Mouse (Mus musculus) left cerebral cortex, adult 2 months (tissue): ENCODE measurements around the gene Nudt1. TPM values are rescaled to one million over a fixed set of nuclear protein-coding genes. Genes with fewer than 3 reads are reported as not detected.
A peak's percentile ranks its signal among the peaks of the same experiment; 100 is the strongest.

Source experiments
- DNase-seq, 2 experiments: peaks; one replicate each; pipeline ENCODE4 v3.0.0; 2021 to 2022; ENCODE audit warnings: low spot score in 2 of 2, mixed read lengths in 1 of 2; ENCODE audit errors: extremely low spot score in 1 of 2
- H3K27ac ChIP-seq: fragments of 200-600 bp; 2 replicates; pipeline ENCODE4 v1.8.1; 2022
- H3K4me3 ChIP-seq: fragments of 200-600 bp; 2 replicates; pipeline ENCODE4 v1.8.1; 2022
- CTCF ChIP-seq: fragments of 200-600 bp; IDR thresholded peaks from 2 replicates; pipeline ENCODE4 v1.8.1; 2022; ENCODE audit warnings: antibody characterized with exemption, mild to moderate bottlenecking, moderate library complexity
- intact Hi-C: fragments of 180-260 bp; cut with DNase I; formaldehyde crosslinking; loops from one replicate; pipeline ENCODE4 v1.15.1; 2025
- long read RNA-seq, 2 experiments: library from polyadenylated mRNA; stranded (forward); transcript quantifications; one replicate each; pipeline ENCODE4 v2.0.0; 2021; ENCODE audit warnings: borderline mapping rate in 2 of 2
- total RNA-seq, 2 experiments: library from RNA; stranded (reverse); gene quantifications; 2 replicates each; pipeline ENCODE4 v1.2.3; 2021

Nudt1 gene
- total RNA-seq, result 1 to 10 TPM; 4.6 to 6.8 TPM
- long read RNA-seq, experiment 1, partial matches to known transcripts, result 0 of 1 reads
- long read RNA-seq, experiment 1, other reads (novel, unspliced or antisense), result 1 of 1 reads
- long read RNA-seq, experiment 2, partial matches to known transcripts, result 0 of 3 reads
- long read RNA-seq, experiment 2, other reads (novel, unspliced or antisense), result 1 of 3 reads

DNA sequence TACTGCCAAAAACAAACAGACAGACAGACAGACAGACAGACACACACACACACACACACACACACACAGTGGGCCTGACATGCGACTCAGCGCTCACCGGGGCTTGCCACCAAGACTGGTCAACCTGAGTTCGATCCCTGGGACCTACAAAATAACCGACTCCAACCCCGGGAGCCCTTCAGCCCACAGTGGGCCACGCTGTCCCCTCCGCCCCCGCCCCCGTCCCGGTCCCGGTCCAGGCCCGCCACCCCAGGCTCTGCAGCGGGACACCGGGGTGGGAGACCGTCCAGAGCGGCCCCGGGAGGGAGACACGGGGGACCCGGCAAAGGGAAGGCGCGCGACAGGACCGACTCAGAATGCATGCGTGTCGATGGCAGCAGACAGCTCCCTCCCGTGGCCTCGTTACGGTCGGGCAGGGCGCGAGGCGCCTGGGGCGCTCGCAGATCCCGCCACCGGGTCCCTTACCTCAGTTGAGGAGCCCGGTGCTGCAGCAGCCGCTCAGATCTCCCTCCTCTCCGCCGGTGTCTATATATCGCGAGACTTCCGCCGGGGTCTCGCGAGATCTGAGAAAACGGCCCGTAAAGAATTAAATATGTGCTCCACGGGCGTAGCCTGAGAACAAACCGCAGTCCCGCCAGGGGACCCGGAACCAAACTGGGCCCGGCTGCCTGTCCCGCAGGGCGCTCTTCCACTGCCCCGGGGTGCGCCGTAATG lies at the start of gene Nudt1, which contains the start of gene Mad1l1:
TSS of gene Nudt1 (plus strand) at position 615 of the 714 bp plus-strand sequence.
TSS of gene Mad1l1 (minus strand) at position 511 of the 714 bp plus-strand sequence.
- Histone ChIP-seq H3K27ac (peak within 1 kb of the TSS; percentile 45), H3K4me3 (peak within 1 kb of the TSS; percentile 65)
- peak; percentile 90 for DNase-seq
- TF ChIP-seq CTCF, result peak; percentile 16; the same call in 1 of the 2 replicates
- intact Hi-C loops, result no loop called here

DNA sequence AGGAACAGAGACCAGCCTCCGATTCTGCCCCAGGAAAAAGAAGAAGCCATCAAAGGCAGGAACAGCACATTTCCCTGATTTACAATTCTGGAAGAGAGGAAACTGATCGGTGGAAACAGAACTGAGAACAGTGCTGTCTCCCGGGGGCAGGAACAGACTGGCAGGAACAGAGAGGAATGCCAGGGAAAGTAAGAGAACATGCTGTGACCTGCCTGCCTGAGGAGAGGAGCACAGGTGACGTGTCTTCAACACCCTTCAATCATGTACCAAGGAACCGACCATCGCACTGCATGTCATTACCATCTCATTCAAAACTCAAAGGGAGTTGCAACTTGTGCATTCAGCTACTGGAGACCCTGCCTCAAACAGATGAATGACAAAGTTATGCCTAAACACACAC lies 44.7 kb upstream of the Nudt1 start:
- H3K27ac ChIP-seq, result no peak overlapping the region
- no peak overlapping the region for H3K4me3 ChIP-seq
- TF ChIP-seq CTCF, result no peak
- DNase-seq, result no peak
- intact Hi-C loops, result no loop called here

DNA sequence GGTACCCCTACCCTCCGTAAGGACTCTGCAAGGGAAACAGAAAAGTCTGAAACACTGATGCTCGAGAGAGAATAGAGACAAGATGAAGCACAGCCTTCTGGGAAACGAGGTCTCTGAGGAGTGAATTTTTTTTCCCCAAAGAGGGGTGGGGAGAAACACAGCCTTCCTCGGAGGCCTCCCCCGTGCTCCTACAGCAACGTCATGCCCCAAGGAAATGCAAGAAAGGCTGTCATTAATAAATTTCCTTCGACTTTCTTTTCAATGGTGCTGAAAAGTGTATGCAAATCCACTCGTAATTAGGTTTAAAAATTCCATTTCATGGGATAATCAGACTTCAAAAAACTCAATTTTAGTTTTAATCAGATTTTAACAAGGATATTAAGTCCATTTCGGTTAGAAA lies 41.3 kb upstream of the Nudt1 start:
- intact Hi-C loops, result no loop called here
- no peak for TF ChIP-seq CTCF
- no peak overlapping the region for H3K4me3 ChIP-seq
- DNase-seq, result no peak
- no peak overlapping the region for H3K27ac ChIP-seq

DNA sequence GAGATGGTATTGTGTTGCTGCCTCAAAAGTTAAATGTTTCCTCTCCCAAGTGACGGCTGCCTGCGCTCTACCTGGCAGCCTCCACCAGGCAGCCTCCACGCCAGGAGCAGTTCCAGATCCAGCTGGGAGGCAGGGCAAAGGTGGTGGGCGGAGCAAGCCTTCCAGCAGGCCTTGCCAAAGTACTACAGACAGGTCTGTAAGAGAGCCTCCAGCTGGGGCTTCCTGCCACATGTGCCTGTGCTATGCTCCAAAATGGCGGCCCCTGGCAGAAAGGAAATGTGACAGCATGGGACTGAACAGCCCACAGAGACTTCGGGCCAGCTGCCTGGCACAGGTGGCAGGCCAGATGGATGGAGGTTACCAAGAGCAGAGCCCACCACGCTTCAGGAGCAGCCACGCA lies 39.1 kb upstream of the Nudt1 start:
- no peak overlapping the region for H3K4me3 ChIP-seq
- intact Hi-C loops, result no loop called here
- no peak for TF ChIP-seq CTCF
- no peak overlapping the region for H3K27ac ChIP-seq
- peak in 1 of 2 experiments; percentile 30 for DNase-seq

DNA sequence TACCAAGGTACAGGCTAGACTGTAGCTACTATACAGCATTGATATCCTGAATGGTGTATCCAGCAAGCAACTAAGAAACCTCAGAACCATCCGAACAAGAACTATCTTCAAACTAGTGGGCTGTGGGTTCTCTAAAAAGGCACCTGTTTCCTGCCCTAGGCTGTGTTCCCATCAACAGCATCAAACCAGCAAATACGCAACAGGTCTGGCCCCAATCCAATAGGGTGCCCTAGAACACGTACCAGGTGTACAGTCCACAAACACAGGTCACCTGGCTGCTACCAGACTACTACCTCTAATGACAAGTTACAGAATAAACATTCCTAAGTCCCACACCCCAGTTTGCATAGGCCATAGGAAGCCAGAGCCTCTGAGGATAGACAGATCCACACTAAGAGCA lies 38.6 kb upstream of the Nudt1 start:
- Histone ChIP-seq H3K4me3 (no peak overlapping the region), H3K27ac (no peak overlapping the region)
- no peak for DNase-seq
- intact Hi-C loops, result no loop called here
- no peak for TF ChIP-seq CTCF

DNA sequence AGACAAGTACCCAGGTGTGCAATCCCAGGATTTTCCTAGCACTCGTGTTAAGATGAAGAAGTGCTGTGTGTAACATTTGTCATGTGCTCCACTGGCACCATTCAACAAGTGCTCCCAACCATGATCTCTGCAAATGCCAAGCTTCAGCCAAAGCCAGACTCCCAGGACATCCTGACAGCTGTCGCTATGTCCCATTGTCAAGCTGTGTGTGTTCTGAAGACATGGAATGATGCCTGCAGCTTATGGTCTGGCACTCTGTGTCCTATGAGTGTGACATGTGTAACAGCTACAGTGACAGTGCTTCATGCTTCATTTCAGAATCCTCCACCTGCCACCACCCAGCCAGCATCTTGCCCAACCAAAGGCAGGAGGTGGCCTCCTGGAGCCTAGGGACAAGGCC lies 37.4 kb upstream of the Nudt1 start:
- no peak for TF ChIP-seq CTCF
- H3K4me3 ChIP-seq, result no peak overlapping the region
- intact Hi-C loops, result no loop called here
- no peak overlapping the region for H3K27ac ChIP-seq
- no peak for DNase-seq

DNA sequence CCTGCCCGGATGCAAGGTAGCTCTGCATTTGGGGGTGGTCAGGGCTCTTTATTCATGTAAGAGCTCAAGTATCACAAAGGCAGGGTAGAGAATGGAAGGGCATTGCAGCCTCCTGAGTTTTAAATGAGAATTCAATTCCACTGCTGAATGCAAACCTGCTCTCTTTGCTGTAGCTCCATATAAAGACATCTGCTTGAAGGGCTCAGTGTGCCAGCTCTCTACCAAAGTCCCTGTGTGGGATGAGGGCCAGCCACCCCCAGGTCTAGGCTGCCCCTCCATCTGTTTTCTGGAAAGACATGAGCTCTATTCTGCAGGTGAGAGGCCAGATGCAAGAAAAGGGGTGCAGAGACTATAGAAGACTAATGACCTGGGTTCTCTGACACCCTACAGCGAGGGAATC lies 36.7 kb upstream of the Nudt1 start:
- intact Hi-C loops, result no loop called here
- DNase-seq, result no peak
- Histone ChIP-seq H3K4me3 (no peak overlapping the region), H3K27ac (no peak overlapping the region)
- no peak for TF ChIP-seq CTCF

DNA sequence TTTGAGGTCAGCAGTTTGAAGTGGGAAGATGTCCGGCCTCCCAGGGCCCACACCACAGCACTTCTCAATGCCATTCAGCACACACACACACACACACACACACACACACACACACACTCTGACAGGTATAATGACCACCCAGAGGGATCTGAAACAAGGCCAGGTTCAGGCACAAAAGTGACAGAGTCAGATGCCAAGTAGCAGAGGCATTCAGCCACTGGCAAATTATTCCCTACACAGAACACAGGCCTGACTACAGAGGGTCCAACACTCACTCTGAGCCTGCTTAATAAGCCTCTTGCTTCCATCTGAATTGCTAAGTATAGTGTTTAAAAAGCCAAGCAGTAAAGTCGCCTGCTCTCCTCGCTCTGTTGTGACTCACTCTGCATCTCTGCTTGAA lies 33.2 kb upstream of the Nudt1 start:
- H3K27ac ChIP-seq, result no peak overlapping the region
- no peak overlapping the region for H3K4me3 ChIP-seq
- intact Hi-C loops, result no loop called here
- no peak for TF ChIP-seq CTCF
- no peak for DNase-seq

DNA sequence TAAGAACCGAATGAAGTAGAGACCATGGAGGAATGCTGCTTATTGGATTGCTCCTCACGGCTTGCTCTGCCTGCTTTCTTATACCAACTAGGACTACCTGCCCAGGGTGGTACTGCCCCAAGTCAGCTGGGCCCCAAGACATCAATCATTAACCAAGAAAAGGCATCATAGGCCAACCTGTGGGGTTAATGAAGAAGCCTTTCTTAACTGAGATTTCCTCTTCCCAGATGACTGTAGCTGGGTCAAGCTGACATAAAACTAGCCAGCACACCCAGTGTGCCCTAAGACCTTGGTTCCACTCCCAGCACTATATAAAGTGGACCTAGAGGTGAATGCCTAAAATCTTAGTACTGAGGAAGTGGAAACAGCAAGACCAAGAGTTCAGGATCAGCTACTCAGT lies 32.3 kb upstream of the Nudt1 start:
- no peak for TF ChIP-seq CTCF
- no peak overlapping the region for H3K4me3 ChIP-seq
- H3K27ac ChIP-seq, result no peak overlapping the region
- intact Hi-C loops, result no loop called here
- DNase-seq, result no peak

DNA sequence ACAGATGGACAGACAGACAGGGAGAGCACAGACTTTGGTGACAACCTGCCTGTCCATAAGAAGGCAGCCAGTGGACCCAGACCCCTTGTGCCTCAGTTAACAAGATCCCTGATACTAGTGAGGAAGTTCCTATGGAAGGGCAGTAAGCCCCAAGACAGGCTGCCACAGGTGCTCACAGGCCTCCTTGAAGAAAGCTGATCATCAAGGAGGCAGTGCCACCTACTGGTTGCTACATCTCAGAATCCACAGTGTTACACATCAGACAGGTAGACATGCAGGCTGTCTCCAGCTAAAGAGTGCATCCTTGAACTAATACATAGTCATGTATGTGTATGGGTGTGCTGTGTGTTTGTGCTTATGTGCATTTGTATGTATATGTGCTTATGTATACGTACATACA lies 29.3 kb upstream of the Nudt1 start:
- H3K27ac ChIP-seq, result no peak overlapping the region
- peak; percentile 85 for TF ChIP-seq CTCF
- peak; percentile 55 to 61 for DNase-seq
- intact Hi-C loops, result loop anchor here (1.0 to 2.0 kb wide), 3 partner anchors 95 to 453 kb away; partner anchors contain the start of gene Elfn1
- no peak overlapping the region for H3K4me3 ChIP-seq

DNA sequence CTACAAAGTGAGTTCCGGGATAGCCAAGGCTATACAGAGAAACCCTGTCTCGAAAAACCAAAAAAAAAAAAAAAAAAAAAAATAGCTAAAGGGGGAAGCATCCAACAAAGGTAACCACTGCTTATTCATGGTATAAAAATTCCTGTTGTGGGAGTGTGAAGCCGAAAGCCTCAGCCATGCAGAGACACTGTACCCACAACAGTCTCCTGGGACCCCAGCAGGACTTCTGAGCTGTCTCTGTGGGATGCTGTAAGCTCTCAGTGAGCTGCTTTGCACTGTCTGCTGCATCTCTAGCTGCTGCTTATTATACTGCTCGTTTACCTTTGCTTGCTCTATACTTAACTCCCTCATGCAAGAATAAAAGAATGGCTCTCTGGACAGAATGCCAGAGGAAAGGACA lies 23.2 kb upstream of the Nudt1 start:
- Histone ChIP-seq H3K27ac (no peak overlapping the region), H3K4me3 (no peak overlapping the region)
- intact Hi-C loops, result no loop called here
- no peak for DNase-seq
- no peak for TF ChIP-seq CTCF

DNA sequence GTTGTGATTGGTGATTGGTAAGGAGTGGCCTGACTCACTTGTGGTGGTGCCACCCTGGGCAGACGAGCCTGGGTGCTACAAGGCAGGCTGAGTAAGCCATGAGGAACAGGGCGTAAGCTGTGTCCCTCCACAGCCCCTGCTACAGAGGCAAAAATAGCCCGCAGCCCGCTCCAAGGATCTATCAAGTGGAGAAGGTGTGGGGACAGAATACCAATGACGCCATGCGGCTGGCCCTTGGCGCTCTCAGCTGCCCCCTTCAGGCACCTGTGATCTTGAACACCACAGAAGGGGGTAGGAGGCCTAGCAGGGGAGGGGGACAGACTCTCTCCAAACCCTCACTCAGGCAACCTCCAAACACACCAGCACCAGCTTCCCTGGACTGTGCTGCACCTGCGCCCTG lies 15.4 kb upstream of the Nudt1 start:
- intact Hi-C loops, result no loop called here
- Histone ChIP-seq H3K4me3 (no peak overlapping the region), H3K27ac (no peak overlapping the region)
- DNase-seq, result peak in 1 of 2 experiments; percentile 19
- peak; percentile 7; the same call in 1 of the 2 replicates for TF ChIP-seq CTCF

DNA sequence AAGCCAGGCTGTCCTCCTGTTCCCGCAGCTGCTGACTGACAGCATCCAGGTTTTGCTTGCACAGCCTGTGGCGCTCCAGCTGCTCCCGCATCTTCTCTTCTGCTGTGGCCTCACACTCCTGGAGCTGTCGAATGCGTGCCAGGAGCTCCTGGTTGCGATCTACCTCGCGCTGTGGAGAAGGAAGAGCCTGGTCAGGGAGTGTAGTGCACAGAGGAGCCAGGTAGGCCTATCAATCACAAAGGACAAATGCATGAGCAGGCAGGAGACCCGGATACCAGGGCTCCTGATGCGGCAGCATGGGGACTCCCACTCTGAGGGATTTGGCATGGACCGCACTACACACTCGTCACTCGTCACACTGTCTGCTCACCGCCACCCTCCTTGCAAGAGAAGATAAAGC lies 13.9 kb upstream of the Nudt1 start:
- no peak for DNase-seq
- intact Hi-C loops, result no loop called here
- no peak overlapping the region for H3K27ac ChIP-seq
- no peak overlapping the region for H3K4me3 ChIP-seq
- TF ChIP-seq CTCF, result no peak
